Mouse (Mus musculus) urinary bladder, postnatal 4 days (tissue): Measurements from ENCODE around the gene Plekhn1.
A peak's percentile ranks its signal among the peaks of the same experiment; 100 is the strongest.

Experiments
- DNase-seq, 2 experiments: peaks; one replicate each; pipeline ENCODE4 v3.0.0; 2021 to 2022; ENCODE audit warnings: low spot score in 2 of 2

Plekhn1 gene

GRCm38 (mm10) chr4:156234701-156235213, at the start of gene Plekhn1:
Gene Plekhn1 (minus strand): TSS chr4:156234857.
- peak; percentile 68 to 79 for DNase-seq

DNA sequence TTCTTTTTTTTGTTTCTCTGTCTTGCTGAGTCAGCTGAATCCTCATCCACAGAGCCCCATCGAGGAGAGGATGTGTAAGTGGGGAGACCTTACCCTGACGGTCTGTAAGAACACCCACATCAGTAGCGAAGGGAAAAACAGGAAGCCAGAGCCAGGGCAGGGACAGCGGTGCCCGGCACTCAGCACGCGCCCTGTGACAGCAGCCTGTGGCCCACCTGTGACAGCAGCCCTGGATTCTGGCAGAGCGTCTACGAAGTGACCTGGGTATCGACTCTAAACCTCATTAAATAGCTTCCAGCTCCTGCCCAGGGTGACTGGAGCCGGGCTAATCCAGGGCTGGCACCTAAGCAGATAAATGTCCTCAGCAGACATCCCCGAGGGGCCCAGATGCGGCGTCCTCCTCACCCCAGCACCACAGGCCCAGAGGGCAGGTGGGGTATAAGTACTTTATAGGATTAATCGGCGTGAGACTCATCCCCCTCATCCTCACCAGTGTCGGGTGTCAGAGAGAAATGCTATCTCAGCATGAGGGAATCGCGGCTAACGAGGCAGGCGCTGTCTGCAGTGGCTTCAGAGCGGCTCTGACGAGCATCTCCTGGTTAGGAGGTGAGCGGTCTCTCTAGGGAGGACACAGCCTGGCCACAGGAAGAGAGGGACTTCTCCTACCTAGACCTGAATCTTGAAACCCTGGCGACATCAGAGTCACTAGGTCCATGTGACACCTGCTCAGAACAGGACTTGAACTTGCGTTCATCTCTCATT, 20.6 kb upstream of the Plekhn1 start, which contains the start of gene Samd11:
Gene Samd11 (minus strand): TSS at position 580 of the 762 bp plus-strand sequence.
- DNase-seq: no peak

GRCm38 (mm10) chr4:156254361-156255077, 19.9 kb upstream of the Plekhn1 start:
- DNase-seq: no peak

- DNase-seq: no peak
These were observed 18.4 kb upstream of the Plekhn1 start for GRCm38 (mm10) chr4:156253043-156253442.

DNA sequence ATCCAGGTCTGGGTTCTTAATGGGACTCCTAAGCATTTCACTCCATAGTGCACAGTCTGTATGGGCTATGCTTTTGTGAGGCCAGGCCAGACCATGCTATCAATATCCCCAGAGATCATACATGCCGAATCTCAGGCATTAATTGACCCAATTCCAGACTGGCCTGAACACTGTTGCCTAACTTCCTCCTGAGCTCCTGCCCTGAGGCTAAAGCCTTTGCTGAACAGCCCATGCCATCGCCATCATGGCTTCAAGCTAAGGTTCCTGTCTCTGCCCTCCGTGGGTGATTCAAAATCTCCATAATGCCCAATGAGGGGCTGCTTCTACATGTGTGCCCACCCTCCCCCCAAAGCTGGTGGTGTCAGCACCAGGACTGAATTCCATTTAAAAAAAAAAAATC, 18.0 kb upstream of the Plekhn1 start:
- no peak for DNase-seq

DNA sequence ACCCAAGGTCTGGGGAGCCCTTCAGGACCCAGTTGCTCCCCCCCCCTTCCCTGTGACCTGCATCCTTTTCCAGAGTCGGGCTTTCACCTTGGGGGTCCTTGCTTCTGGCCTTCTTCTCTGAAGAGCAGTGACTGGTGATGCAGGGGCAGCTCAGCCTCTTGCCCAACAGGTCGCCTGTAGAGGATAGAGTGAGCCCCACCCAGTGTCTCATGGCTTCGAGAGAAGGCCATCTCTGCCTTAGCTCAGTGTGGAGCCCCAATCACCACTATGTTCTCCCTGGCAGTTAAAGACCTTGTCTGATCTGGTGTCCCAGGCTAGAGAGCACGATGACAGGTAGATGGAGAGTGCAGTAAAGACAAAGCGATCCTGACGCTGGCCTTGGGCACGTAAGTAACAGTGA, 17.5 kb upstream of the Plekhn1 start:
- DNase-seq: no peak

DNA sequence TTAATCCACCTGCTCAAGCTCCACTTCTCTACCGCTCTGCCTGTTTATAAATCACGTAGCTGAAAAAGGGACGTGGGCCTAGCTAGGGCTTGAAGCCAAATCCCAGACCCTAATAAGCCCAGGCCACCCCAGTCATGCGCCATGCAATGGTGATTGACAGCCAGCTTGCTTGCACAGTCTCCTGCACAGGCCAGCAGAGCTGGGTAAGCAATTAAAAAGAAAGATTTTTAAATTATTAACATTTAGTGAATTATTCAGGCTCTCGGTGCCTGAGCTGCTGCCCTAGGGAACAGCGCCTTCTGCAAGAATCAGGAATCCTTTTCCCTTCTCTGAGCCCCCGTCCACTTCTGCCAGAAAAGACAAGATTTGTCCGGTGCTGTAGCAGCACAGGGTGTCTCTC, 16.4 kb upstream of the Plekhn1 start:
- no peak for DNase-seq

- DNase-seq: no peak
These were observed 14.9 kb upstream of the Plekhn1 start for GRCm38 (mm10) chr4:156249567-156249966.

GRCm38 (mm10) chr4:156236651-156237447, 2.2 kb upstream of the Plekhn1 start:
- no peak for DNase-seq

DNA sequence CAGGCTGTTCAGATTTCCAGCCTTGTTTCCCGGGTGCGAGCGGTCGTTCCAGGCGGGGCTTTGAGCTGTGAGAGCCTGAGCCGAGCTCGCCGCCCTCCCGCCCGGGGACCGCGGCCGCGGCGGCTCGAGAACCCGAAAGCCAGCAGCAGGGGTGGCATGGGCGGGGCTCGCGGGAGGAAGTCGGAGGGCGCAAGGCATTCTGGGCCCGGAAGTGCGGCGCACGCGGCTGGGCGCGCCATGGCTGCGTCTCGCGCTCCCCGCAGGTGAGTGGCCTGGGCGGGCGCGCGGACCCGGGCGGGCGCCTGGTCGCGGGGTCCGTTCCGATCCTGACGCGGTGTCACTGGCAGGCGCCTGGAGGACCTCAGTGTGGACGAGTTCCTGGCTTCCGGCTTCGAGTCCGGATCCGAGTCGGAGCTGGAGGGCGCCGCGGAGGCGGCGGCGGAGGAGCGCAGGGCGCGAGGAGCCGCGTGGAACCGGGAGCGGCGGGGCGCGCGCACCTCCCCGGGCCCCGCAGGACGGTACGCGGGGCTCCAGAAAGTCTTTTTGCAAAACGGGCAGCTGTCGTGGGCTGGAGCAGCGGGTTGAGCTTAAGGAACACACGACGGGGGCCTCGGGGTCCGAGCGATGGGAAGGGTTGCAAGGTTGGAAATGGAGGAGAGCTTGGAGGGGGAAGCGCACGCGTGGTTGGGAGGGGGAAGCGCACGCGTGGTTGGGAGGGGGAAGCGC, 1.3 kb upstream of the Plekhn1 start, which contains the start of gene Noc2l:
Gene Noc2l (plus strand): TSS at position 203 of the 726 bp plus-strand sequence.
- peak; percentile 85 to 92 for DNase-seq

DNA sequence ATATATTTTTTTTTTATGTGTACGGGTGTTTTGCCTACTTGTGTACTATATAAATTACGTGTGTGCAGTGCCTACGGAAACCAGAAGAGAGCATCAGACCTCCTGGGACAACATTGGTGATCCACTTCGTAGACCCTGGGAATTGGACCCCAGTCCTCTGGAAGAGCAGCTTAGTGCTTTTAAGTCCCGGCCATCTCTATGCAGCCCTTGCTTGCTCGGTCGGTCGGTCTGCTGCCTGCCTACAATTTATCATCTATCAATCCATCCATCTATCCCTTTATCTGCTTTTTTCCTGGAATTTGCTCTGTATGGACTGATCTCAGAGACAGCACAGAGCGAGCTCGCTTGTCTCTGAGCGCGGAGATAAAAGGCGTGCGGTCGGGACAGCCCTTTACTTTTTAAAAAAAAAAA, 708 bp upstream of the Plekhn1 start:
- no peak for DNase-seq

GRCm38 (mm10) chr4:156234021-156234501, 596 bp downstream of the Plekhn1 start:
- DNase-seq: no peak

DNA sequence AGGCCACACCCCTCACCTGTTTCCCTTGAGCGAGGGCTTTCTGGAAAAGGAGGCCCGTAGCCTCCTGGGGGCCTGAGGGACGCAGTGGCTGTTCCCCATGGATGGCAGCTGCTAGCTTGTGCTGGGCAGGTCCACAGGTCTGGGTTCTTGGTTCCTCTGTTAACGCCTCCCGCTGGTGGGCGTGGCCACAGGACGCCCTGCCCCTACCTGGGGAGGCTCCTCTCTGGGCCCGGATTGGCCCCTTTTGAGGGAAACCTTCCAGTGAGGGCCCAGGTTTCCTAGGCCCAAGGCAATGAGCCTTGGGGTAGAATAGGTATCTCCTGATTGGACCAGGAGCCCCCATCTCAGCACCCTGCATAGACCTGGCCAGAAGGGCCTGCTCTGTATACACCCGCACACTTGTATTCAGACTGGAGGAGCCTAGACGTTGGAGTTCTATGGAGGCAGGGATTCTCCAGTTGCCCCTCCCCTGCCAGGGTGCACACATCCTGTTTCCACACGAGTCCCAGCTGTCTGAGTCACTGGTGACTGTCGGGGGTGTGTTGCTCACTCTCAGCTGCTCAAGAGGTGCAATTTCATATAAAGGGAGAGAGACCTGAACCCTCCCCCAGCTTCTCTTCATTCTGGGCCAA, 6.1 kb downstream of the Plekhn1 start:
- peak in 1 of 2 experiments; percentile 46 for DNase-seq

- no peak for DNase-seq
These were observed 6.8 kb downstream of the Plekhn1 start for GRCm38 (mm10) chr4:156227752-156228392.

GRCm38 (mm10) chr4:156224276-156224675, 10.4 kb downstream of the Plekhn1 start:
- DNase-seq: no peak

GRCm38 (mm10) chr4:156219936-156220335, 14.7 kb downstream of the Plekhn1 start:
- no peak for DNase-seq

DNA sequence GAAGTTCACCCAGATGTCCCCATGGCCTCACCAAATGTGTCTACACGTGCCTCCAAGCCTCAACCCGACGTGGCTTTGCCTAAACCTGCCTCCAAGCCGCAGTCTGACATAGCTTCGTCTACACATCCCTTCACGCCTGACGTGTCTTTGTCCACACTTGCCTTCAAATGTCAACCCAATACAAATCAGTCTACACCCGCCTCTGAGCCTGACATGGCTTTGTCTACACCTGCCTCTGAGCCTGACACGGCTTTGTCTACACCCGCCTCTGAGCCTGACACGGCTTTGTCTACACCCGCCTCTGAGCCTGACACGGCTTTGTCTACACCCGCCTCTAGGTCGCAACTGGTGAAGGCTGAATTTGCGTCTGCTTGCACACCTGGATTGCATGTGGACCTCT, 16.8 kb downstream of the Plekhn1 start:
- no peak for DNase-seq

- DNase-seq: no peak
These were observed 17.5 kb downstream of the Plekhn1 start for GRCm38 (mm10) chr4:156217022-156217669.

DNA sequence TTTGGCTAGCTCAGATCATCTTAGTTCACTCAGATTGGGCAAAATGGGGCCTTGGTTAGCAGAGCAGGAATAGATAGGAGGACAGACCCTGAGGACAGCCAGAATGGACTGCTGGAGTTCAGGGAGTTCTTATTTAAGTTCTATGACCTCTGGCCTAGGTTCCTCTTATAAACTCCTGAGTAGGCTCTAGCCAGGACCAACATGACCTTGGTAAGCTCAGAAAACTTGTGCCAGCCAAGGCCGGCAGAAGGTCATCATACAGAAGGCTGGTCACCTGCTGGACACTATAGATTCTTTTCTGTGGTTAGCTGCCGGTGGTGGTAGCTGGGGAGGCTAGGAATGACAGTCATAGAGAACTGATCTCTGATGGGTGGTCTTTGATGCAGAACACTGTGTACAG, 18.5 kb downstream of the Plekhn1 start:
- no peak for DNase-seq

DNA sequence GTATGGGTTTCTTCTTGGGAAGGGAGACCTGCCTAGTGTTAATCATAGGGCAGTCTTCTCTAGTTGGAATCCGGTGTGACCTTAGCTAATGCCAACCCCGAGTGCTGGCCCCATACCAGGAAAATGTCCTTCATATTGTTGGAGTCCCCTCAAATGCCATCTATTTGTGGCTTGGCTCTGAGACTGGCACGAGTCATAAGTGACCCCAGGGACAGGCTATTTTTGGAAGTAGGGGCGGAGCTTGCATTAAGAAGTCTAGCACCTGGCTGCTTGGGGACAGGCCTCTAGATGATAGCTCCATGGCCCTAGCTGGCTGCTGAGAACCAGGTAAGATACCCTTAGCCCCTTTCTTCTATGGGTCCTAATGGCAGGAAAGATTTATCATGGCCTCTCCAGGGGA, 19.0 kb downstream of the Plekhn1 start, which contains the start of gene Perm1:
Gene Perm1 (plus strand): TSS at position 220 of the 400 bp plus-strand sequence.
- DNase-seq: no peak
